Comparison of ENCODE assay signal across 8 mouse cellular contexts in the genomic region with DNA sequence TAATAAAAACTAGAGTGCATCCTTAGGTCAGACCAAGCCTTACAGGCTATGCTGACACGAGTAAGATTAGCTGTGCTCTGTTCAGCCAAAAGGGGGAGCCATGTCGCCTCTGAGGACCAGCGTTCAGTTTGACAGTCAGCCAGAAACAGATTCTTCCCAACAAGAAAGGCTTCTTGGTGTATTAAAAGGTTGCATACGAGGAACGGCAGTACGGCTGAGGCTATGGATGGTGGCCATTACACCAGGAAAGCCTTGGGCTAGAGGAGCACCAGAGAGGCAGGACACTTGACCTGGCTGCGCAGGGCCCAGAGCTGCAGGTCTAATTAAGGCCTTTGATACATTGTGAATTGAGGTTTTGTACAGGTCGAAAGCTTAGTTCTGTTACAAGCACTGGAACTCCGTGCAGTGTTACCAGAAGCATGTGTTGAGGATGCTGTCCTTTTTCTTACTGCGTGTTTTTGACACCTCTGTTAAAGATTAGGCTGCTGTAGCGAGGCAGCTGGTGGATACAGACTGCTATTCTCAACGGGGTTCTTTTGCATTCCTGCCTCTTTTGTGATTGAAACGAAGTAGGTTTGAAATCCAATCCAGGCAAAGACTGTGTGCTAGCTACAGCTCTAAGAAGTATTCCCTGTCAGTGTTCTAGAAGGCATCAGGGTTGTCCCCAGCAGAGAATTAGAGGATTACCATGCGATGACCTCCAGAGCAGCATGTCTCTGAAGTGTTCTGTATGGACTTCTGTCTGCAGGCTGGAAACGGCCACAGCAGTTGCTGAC. TPM values are rescaled to one million over a fixed set of nuclear protein-coding genes. Genes with fewer than 3 reads are reported as not detected.
DNase-seq lines count a peak whose midpoint lies in the region; ATAC-seq and TF ChIP-seq lines count a peak whose summit lies in the region.

No protein-coding gene starts in this region.

- H3K4me1 ChIP-seq in cortical plate, adult 2 months (ENCODE audit: control insufficient read depth, insufficient read depth, low read length) = peaks cover 2% of the 10 kb centered on the region
- no peaks in the 10 kb centered on the region for H3K4me1 ChIP-seq in hindbrain, postnatal 0 days (ENCODE audit: insufficient read depth, low read length)

- peak; percentile 87 for ATAC-seq in hindbrain, postnatal 0 days
- peak; percentile 95 for ATAC-seq in megakaryocyte, adult 5-6 weeks (ENCODE audit: poor library complexity, severe bottlenecking)

- H3K4me2 ChIP-seq in hindbrain, postnatal 0 days (ENCODE audit: low read depth, low read length) = peak overlapping the region; percentile 22

- TF ChIP-seq POLR2A in cortical plate, adult 2 months (IDR thresholded peaks at IDR 0.05; ENCODE audit: extremely low read depth, insufficient read depth, low read length) = no peak

- H3K9me3 ChIP-seq in hindbrain, postnatal 0 days (ENCODE audit: low read length) = no peaks in the 10 kb centered on the region

- no peak overlapping the region for H3K4me3 ChIP-seq in cortical plate, adult 2 months (ENCODE audit: insufficient read depth, low read length)
- no peak overlapping the region for H3K4me3 ChIP-seq in hindbrain, postnatal 0 days (ENCODE audit: low read length)

- peak; percentile 90 for DNase-seq in adipocyte (ENCODE audit: low spot score)
- DNase-seq in gastrocnemius, adult 8-10 months (ENCODE audit: low spot score in 2 of 2) = peak; percentile 25 to 31
- peak; percentile 92 for DNase-seq in hindbrain, postnatal 0 days (ENCODE audit: low spot score)
- DNase-seq in left cerebral cortex, adult 18-20 months (ENCODE audit: low spot score in 2 of 2) = peak; percentile 61 to 71
- DNase-seq in right cerebral cortex, adult 18-20 months = peak; percentile 68
- DNase-seq in urinary bladder, adult 2 months (ENCODE audit: low spot score) = peak; percentile 30

- no peak overlapping the region for H3K9ac ChIP-seq in hindbrain, postnatal 0 days (replicated peaks; ENCODE audit: low read length)

- TF ChIP-seq CTCF in cortical plate, adult 2 months (IDR thresholded peaks at IDR 0.05; ENCODE audit: extremely low read depth, insufficient read depth, low read length) = peak; percentile 84
- TF ChIP-seq CTCF in hindbrain, postnatal 0 days (IDR thresholded peaks at IDR 0.05; ENCODE audit: low read depth) = peak; percentile 84

- H3K27ac ChIP-seq in cortical plate, adult 2 months (ENCODE audit: insufficient read depth, low read length) = no peak overlapping the region
- no peak overlapping the region for H3K27ac ChIP-seq in hindbrain, postnatal 0 days

- H3K27me3 ChIP-seq in hindbrain, postnatal 0 days (ENCODE audit: insufficient read depth, low read length) = no peaks in the 10 kb centered on the region

- no peaks in the 10 kb centered on the region for H3K36me3 ChIP-seq in hindbrain, postnatal 0 days (ENCODE audit: insufficient read depth, low read length)

- 17% methylated on average over 15 of the region's 15 CpGs for WGBS in hindbrain, postnatal 0 days

RNA-seq across cellular contexts. Expression of a gene that starts 16.3 kb away (rescaled TPM):
- polyA plus RNA-seq in cortical plate, adult 2 months (2012; rRNA removed) = 61.1 and 65.5 TPM in 2 replicates
- 10 to 100 TPM; 22.7 to 30.0 (median 27.5) TPM for total RNA-seq in gastrocnemius, adult 8-10 months (2022)
- 77.8 and 84.5 TPM in 2 replicates for total RNA-seq in hindbrain, postnatal 0 days (2014; rRNA removed)
- 65.4 and 69.7 TPM in 2 replicates for polyA plus RNA-seq in hindbrain, postnatal 0 days (2015; fragmentation: Nextera tagmentation; extraction: Ambion mirVana)
- total RNA-seq in left cerebral cortex, adult 18-20 months (2021) = 10 to 100 TPM; 82.3 to 82.5 TPM
- 36.1 and 50.7 TPM in 2 replicates for total RNA-seq in megakaryocyte, adult 5-6 weeks (2015)
- total RNA-seq in megakaryocyte, adult 5-6 weeks (2017) = 41.5 and 43.3 TPM in 2 replicates
- polyA plus RNA-seq in urinary bladder, adult 2 months (2012; rRNA removed) = 28.6 and 37.2 TPM in 2 replicates

RNA-seq across cellular contexts. Expression of a gene that starts 42.5 kb away (rescaled TPM):
- 4.2 and 4.6 TPM in 2 replicates for polyA plus RNA-seq in cortical plate, adult 2 months (2012; rRNA removed)
- total RNA-seq in gastrocnemius, adult 8-10 months (2022) = 1 to 10 TPM; 2.4 to 3.7 (median 3.1) TPM
- 4.5 and 6.1 TPM in 2 replicates for total RNA-seq in hindbrain, postnatal 0 days (2014; rRNA removed)
- 6.0 and 6.5 TPM in 2 replicates for polyA plus RNA-seq in hindbrain, postnatal 0 days (2015; fragmentation: Nextera tagmentation; extraction: Ambion mirVana)
- total RNA-seq in left cerebral cortex, adult 18-20 months (2021) = 1 to 10 TPM; 2.3 to 2.7 TPM
- 53.1 and 59.7 TPM in 2 replicates for total RNA-seq in megakaryocyte, adult 5-6 weeks (2015)
- 31.8 and 35.9 TPM in 2 replicates for total RNA-seq in megakaryocyte, adult 5-6 weeks (2017)
- polyA plus RNA-seq in urinary bladder, adult 2 months (2012; rRNA removed) = 17.5 and 18.3 TPM in 2 replicates

Comparison
In these comparisons a context has a peak if more than half of its experiments do, and no peak if none do; other contexts are left out.
1. DNase-seq: peak in every context shown above with its lines; median percentile 92 in hindbrain, postnatal 0 days; 90 in adipocyte; 68 in right cerebral cortex, adult 18-20 months; 66 in left cerebral cortex, adult 18-20 months; 30 in urinary bladder, adult 2 months; 28 in gastrocnemius, adult 8-10 months.